Mouse (Mus musculus): ENCODE measurements around the gene Il6st.

DNA sequence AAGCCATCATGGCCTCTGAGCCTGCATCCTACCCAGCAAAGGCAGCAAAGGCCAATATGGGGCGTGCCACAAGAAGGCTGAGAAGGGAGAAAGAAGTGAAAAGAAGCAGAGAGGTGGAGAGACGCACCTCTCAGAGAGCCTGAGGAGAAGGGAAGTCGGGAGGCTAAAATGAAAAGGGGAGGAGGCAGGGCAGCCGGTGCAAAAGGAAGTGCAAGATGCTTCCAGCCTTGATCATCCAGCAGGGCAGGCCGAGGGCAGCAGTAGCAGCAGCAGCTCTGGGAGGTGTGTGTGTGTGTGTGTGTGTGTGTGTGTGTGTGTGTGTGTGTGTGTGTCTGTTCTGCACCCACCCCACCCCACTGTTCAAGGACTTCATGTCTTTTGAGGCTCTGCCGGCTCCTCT lies 58.4 kb downstream of the Il6st start:
- no peak for TF ChIP-seq CTCF (conservative IDR thresholded peaks at IDR 0.05; ENCODE audit: low read length)
- TF ChIP-seq POU5F1 (IDR thresholded peaks at IDR 0.05; ENCODE audit: borderline replicate concordance, low read length), result no peak
